Mouse (Mus musculus) left cerebral cortex, postnatal 25 days (tissue): ENCODE results near the gene Cdkn1a. TPM values are rescaled to one million over a fixed set of nuclear protein-coding genes. Genes with fewer than 3 reads are reported as not detected.
"Not testable (repeated sequence)": the region's sequence is repeated elsewhere in the genome, so short reads cannot be mapped to it uniquely, and the experiment has no call there.

ENCODE experiments used
- DNase-seq, 2 experiments: peaks; one replicate each; pipeline ENCODE4 v3.0.0; 2022; ENCODE audit warnings: low spot score in 2 of 2, mixed read lengths in 1 of 2
- intact Hi-C: fragments of 180-260 bp; cut with DNase I; formaldehyde crosslinking; loops from one replicate; pipeline ENCODE4 v1.15.1; 2025
- total RNA-seq, 2 experiments: library from RNA; stranded (reverse); gene quantifications; 2 replicates each; pipeline ENCODE4 v1.2.3; 2021

Cdkn1a gene
- total RNA-seq, 2 experiments from 2014 or later: 36.0 to 54.2 TPM

- no peak for DNase-seq
- intact Hi-C loops: no loop called here
Measured at GRCm38 (mm10) chr17:29098291-29098690, 7.5 kb downstream of the Cdkn1a start.

DNA sequence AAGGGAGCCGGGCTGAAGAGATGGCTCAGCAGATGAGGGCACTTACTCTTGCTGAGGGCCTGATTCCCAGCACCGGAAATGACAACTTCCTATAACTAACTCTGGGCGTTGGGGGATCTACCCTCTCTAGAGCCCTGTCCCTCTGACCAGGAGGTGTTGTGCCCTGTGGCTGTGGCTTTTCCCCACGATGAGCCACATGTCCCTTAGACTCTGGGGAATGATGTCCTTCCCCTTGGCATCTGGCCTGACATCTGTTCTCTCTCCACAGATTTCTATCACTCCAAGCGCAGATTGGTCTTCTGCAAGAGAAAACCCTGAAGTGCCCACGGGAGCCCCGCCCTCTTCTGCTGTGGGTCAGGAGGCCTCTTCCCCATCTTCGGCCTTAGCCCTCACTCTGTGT lies 8.3 kb downstream of the Cdkn1a start:
- intact Hi-C loops: no loop called here
- no peak for DNase-seq

DNA sequence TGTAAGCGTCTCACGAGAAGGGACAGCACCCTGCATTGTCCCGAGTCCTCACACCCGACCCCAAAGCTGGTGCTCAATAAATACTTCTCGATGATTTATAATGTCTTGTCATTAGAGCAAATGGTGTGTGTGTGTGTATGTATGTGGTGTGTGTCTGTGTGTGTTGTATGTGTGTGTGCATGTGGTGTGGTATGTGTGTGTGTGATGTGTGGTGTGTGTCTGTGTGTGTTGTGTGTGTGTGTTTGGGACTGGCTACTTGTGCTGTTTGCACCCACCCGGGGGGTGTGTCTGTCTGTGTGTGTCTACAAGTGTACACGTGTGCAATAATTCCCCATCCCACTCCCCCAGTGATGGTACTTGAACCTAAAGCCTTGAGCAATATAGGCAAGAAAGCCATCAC lies 9.9 kb downstream of the Cdkn1a start:
- intact Hi-C loops: loop anchor here (1.0 kb wide), 1 partner anchor 9 kb away; no protein-coding TSS in a partner anchor
- no peak for DNase-seq

- intact Hi-C loops, DNase-seq: not testable (repeated sequence)
Measured at GRCm38 (mm10) chr17:29110356-29110755, 19.6 kb downstream of the Cdkn1a start.

DNA sequence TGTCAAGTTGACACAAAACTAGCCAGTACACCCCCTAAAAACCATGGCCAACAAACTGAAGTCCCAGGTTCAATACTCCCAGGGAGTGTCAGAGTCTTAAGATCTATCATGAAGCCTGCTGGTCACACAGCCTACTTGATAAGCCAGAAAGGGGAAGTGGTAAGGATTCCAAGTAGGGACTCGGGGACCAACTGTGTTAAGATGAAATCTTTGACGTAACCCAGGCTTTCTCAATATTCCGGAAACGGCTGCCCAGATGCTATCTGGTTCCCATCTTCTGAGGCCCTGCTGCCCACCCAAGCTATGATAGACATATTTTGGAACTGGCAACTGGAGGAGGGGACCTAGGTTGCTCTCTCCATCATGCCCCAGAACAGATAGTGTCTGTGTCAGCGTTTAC lies 20.6 kb downstream of the Cdkn1a start:
- intact Hi-C loops: no loop called here
- DNase-seq: no peak

DNA sequence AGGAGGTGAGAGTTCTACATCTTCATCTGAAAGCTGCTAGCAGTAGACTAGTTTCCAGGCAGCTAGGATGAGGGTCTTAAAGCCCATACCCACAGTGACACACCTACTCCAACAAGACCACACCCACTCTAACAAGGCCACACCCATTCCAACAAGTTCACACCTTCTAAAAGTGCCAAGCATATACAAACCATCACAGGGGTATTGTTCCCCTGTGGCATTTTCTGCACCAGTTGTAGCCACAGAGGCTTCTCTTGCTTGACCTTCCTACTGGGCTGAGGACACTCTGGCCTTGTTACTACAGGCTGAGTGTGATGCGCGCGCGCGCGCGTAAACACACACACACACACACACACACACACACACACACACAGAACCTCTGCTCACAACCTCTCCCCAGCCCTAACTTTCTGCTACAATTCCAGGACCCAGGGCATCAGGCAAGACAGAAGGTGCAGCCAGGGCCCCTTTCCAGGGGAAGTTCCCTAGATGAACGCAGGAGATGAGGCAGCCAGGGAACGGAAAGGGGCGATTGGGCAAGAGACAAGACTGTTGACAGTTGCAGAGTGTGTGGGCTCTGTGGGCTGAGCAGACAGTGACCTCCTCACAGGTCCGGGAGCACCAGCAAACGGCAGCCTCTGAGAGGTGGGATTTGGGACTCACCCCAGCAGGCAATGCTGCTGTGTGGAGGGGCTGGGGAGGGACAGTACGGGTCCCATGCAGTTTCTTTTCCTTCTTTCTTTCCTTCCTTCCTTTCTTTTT lies 23.0 kb downstream of the Cdkn1a start, which contains the start of gene Rab44:
Rab44 (plus strand) TSS at position 555 of the 762 bp plus-strand sequence.
- intact Hi-C loops: no loop called here
- DNase-seq: no peak

- intact Hi-C loops: no loop called here
- no peak for DNase-seq
Measured at GRCm38 (mm10) chr17:29116023-29116422, 25.2 kb downstream of the Cdkn1a start.

DNA sequence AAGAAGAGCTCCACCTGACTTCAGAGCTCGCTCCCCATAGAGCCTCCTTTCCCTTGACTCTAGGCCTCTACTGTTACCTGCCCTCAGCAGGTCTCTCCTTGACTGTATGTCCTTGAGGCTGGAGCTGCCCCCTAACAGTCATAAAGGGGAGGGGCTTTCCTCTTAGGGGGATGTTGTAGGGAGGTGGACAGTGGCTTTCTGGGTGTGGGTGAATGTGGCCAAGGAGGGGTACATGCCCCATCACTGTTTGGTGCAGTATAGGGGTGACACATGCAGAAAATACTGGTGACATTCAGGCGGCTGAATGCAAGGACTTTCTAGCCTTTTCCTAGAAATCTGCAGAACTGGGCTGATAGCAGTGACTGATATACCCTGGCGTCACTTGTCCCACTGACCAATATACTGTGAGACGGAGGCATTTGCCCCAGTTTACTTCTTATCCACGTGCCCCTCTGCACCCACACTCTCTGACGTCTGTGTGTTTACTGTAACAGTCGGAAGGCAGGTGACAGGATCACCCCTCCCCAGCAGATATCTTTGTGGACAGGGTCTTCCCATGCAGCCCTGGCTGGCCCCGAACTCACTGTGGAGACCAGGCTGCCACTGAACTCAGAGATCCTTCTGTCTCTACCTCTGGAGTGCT lies 26.4 kb downstream of the Cdkn1a start:
- intact Hi-C loops: no loop called here
- DNase-seq: no peak

DNA sequence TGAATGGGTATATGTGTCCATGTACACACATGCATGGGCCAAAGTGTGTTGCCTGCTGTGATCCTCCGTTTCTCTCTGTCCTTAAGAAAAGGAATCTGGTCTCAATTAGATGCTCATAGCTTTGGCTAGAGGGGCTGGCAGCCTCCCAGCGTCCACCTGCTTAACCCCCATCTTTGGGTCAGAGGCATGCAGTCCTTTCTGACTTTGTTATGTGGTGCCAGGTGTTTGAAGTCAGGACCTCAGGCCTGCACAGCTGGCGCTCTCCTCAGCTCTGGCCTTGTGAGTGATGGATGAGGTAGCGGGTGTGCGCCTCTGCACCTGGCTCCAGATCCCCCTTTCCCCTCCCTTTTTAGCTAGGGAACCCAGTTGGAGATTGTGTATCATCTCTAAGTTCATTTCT lies 27.3 kb downstream of the Cdkn1a start:
- DNase-seq: no peak
- intact Hi-C loops: no loop called here

DNA sequence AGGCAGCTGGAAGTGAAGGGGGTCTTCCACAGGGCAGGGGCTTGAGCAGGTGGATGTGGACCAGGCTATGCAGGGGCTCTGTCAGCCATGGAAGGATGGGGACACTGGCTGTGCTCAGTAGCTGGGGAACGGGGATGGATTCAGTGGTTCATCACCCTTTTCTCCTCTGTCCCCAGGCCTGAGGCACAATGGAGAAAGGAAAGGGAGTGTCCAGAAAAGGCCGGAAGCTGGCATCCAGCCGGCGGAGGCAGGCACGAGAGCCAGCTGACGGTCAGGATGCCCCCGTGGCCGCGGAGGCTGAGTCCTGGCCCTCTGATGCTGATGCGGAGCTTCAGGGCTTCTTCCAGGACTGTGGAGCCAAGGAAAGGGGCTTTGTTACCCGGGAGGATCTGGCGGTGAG lies 29.9 kb downstream of the Cdkn1a start:
- no peak for DNase-seq
- intact Hi-C loops: no loop called here

- intact Hi-C loops: no loop called here
- no peak for DNase-seq
Measured at GRCm38 (mm10) chr17:29122817-29123216, 32.0 kb downstream of the Cdkn1a start.

DNA sequence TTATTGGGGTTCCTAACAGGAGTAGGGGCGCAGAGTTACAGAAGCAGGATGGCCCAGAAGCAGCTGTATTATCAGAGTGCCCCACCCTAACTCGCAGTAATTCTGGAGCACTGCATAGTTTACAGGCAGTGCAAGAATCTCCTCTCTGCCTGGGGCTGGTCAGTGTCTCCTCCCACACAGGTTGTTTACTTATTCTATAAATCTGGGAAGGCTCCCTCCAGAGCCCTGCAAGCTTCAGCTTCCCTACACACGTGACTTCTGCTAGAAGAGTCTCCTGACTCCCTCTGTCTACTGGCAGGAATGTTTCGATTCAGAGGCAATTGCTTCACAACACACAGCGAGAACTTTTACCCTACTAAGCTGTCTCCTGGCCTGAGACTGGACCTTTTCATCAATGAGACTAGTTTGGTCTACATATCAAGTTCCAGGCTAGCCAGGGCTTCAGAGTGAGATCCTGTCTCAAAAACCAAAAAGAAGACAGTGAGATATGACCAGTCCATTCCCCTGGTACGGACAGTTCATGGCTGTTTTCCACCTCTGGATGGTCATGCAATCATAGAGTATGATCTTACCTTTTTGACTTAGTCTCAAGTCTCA lies 32.9 kb downstream of the Cdkn1a start:
- intact Hi-C loops: no loop called here
- no peak for DNase-seq

- DNase-seq: no peak
- intact Hi-C loops: no loop called here
Measured at GRCm38 (mm10) chr17:29126561-29126960, 35.8 kb downstream of the Cdkn1a start.

- intact Hi-C loops: no loop called here
Measured at GRCm38 (mm10) chr17:29129341-29129740, 38.6 kb downstream of the Cdkn1a start.

GRCm38 (mm10) chr17:29135066-29135465 lies 44.3 kb downstream of the Cdkn1a start:
- intact Hi-C loops: no loop called here
- peak in 1 of 2 experiments; percentile 20 for DNase-seq

More at GRCm38 (mm10) chr17:29129341-29129740, 38.6 kb downstream of the Cdkn1a start:
- DNase-seq: no peak

DNA sequence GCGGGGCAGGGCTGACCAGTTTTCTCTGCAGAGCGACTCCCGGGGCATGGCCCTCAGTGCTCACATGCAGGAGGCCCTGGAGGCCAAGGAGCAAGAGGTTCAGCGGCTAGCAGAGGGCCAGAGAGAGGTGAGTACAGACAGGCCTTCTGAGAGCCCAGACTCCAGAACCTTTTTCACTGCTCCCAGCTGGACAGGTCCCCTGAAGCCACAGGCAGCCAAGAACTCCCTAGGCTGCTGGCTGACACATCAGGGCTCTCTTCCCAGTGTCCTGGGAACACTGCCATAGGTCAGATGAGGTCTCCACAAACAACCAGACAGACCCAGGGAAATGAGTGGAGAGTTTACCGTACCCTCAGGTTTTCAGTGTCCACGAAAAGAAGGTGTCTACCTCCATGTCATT lies 45.5 kb downstream of the Cdkn1a start:
- peak; percentile 31 to 41 for DNase-seq
- intact Hi-C loops: no loop called here

DNA sequence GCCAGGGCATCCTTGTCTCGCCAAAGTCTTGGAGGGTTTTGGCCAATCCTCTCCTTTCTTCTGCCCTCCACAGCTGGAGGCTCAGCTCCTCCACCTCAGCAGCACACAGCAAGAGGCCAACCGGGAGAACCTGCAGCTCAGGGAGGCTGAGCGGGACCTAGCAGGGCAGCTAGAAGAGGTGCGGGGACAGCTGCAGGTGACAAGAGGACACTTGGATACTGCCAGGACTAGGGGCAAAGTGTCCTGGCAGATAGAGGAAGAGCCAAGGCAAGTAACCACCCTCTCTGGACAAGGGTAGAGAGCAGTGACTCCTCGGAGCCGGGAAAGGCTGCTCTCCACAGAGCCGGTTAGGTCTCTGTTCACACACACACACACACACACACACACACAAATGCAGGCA lies 47.1 kb downstream of the Cdkn1a start:
- intact Hi-C loops: no loop called here
- no peak for DNase-seq

DNA sequence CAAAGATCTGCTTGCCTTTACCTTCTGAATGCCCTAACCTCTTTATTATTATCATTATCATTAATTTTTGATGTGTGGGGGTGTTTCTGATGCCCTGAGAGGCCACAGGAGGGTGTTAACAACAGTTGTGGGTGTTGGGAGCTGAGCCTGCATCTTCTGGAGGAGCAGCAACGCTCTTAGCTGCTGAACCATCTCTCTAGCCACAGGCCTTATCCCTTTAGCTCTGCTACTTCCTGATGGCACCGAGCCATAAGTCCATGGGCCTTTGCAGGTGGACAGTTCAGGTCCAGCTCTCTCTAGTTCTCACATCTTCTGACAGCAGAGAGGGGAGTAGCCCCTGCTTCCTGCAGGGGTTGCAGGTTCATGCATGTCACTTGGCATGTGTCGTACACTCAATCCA lies 50.8 kb downstream of the Cdkn1a start:
- DNase-seq: no peak
- intact Hi-C loops: no loop called here

DNA sequence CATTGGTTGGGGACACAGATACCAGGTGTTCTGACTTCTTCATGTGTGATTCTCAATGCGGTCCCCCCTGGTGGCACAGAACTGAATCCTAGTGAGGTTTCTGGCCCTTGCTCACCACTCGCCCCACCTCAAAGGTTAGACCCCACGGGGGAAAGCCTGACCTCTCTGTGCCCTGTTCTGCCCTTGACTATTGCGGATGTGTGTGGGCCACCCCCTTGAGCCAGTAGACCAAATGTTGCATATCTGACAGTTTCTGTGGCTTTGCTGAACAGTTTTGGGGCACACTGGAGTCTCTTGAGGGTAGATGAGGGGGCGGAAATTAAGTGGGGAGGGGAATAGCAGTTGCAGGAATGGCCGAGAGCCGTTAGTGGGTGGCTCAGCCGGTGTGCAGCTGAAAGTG lies 52.5 kb downstream of the Cdkn1a start:
- intact Hi-C loops: no loop called here
- DNase-seq: no peak

DNA sequence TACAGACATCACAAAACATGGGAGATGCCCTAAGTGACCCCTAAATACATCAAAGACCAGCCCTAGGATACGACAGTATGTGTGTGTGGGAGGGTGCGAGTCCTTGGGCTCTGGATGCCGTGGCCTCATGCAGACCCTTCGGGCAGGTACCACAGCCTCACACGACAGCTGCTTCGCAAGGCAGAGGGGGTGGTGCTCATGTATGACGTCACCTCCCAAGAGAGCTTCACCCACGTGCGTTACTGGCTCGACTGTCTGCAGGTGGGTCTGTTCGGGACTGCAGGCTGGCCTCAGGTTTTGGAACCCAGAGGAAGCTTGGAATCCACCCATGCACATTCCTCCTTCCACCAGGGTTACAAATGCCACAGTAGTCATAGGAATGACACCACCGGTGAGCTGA lies 54.3 kb downstream of the Cdkn1a start:
- no peak for DNase-seq
- intact Hi-C loops: no loop called here

GRCm38 (mm10) chr17:29147273-29147672 lies 56.5 kb downstream of the Cdkn1a start:
- no peak for DNase-seq
- intact Hi-C loops: no loop called here
